Mouse (Mus musculus) G1E (cell line): Measurements from ENCODE around the gene Vipas39. TPM values are rescaled to one million over a fixed set of nuclear protein-coding genes. Genes with fewer than 3 reads are reported as not detected.
A peak's percentile ranks its signal among the peaks of the same experiment; 100 is the strongest.

Experiments used
- ATAC-seq: 2 replicates; pipeline ENCODE4 v1.8.0; 2016; ENCODE audit warnings: mild to moderate bottlenecking; ENCODE audit not compliant: insufficient number of reproducible peaks, poor library complexity, low FRiP score, severe bottlenecking; ENCODE audit errors: extremely low read depth
- DNase-seq: peaks from one replicate; pipeline ENCODE4 v3.0.0; 2012; ENCODE audit warnings: low spot score
- H3K27me3 ChIP-seq: 2 replicates; pipeline ENCODE4 v1.6.1; 2012; ENCODE audit warnings: mild to moderate bottlenecking, low read length, inconsistent platforms; ENCODE audit not compliant: insufficient read depth
- H3K36me3 ChIP-seq: replicated peaks from 2 replicates; pipeline ENCODE3; 2012; ENCODE audit warnings: mild to moderate bottlenecking, inconsistent platforms
- H3K4me1 ChIP-seq: 2 replicates; pipeline ENCODE4 v1.6.1; 2012; ENCODE audit warnings: low read depth, low read length, inconsistent platforms, mixed read lengths; ENCODE audit not compliant: insufficient read depth
- H3K4me3 ChIP-seq: 2 replicates; pipeline ENCODE4 v1.5.1; 2012; ENCODE audit warnings: low read depth, mild to moderate bottlenecking, inconsistent platforms, low read length, moderate library complexity, mixed read lengths
- H3K9me3 ChIP-seq: replicated peaks from 2 replicates; pipeline ENCODE4 v1.6.1; 2012; ENCODE audit warnings: inconsistent platforms
- CTCF ChIP-seq: IDR thresholded peaks from 2 replicates; pipeline ENCODE4 v1.5.1; 2012; ENCODE audit warnings: low read depth, low read length, inconsistent platforms, mixed read lengths
- GATA1 ChIP-seq: IDR thresholded peaks from 2 replicates; pipeline ENCODE4 v1.6.1; 2012; ENCODE audit warnings: borderline replicate concordance, low read length, inconsistent platforms, mixed read lengths
- GATA2 ChIP-seq: IDR thresholded peaks from 2 replicates; pipeline ENCODE4 v1.6.1; 2012; ENCODE audit warnings: low read depth, low read length, inconsistent platforms, borderline replicate concordance
- POLR2AphosphoS5 ChIP-seq: IDR thresholded peaks from 2 replicates; pipeline ENCODE4 v1.6.1; 2012; ENCODE audit warnings: low read depth, low read length, inconsistent platforms; ENCODE audit not compliant: insufficient replicate concordance
- TAL1 ChIP-seq: conservative IDR thresholded peaks from 2 replicates; pipeline ENCODE4 v1.6.1; 2012; ENCODE audit warnings: low read depth, low read length, inconsistent platforms, mixed read lengths
- polyA plus RNA-seq: library from polyadenylated mRNA; stranded (reverse); fragments of >175 nt; gene quantifications from 2 replicates; pipeline ENCODE4 v1.2.3, GENCODE M21; 2012
- total RNA-seq, 2 experiments: library from RNA; stranded (forward) in 1 of 2; stranded (reverse) in 1 of 2; fragments of 200-1000 nt in 1 of 2; fragments of >200 nt in 1 of 2; fragmentation: Nextera tagmentation in 1 of 2; gene quantifications; 2 replicates each; pipeline ENCODE4 v1.2.3; 2014 to 2017

Gene Vipas39
- total and polyA plus RNA-seq, 3 experiments = 1.2 to 42.4 (median 31.6) TPM

DNA sequence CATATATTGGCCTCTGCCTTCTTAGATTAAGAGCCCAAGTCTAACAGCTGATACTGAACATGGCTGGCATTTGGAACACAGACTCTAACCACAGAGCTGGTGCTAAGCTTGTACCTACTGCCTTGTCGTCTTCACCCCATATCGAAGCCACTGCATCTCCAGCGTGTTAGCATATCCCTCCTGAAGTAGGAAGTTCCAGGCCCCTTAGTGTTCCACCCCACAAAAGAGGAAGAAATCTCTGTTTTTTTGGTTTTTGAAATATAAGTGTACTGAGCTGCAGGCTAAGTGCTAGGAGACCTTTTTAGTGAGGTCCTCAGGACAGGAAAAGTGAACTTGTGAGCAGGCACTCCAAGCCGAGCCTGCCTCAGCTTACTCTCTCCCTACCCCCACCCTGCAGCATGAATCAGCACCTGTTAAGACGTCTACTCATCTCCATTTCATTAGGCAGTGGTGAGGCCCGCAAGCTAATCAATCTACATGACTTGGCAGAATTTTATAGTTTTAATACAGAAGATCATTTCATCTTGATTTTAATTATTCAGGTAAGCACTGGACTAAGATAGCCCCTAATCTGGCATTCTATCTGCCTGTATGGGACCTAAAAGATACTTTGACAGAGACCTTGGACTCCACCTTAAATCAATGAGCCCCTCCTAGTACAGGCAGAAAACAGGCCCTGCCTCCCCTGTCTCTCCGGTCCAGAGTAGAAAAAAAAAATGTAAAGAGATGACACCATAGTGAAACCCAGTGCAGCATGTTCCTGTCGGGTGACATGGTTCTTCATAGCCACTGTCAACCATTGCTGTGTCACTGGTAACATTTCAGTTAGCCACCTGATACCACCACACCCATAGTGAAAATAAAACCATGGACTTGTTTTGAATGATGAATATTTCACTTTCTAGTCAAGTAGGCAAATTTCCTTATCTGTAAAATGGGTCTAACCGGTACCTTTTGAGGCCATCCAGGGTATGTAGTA lies 9.1 kb upstream of the Vipas39 start:
- TF ChIP-seq CTCF (no peak), GATA2 (no peak), GATA1 (no peak), POLR2AphosphoS5 (no peak), TAL1 (no peak)
- peaks cover 62% of the 10 kb centered on the region for H3K4me1 ChIP-seq
- ATAC-seq = peak; percentile 77; the same call in 1 of the 2 replicates
- H3K27me3 ChIP-seq = peaks cover 10% of the 10 kb centered on the region; the same call in 1 of the 2 replicates
- no peak overlapping the region; the same call in 1 of the 2 replicates for H3K4me3 ChIP-seq
- peaks cover 84% of the 10 kb centered on the region for H3K36me3 ChIP-seq
- DNase-seq = no peak
- H3K9me3 ChIP-seq = no peaks in the 10 kb centered on the region

DNA sequence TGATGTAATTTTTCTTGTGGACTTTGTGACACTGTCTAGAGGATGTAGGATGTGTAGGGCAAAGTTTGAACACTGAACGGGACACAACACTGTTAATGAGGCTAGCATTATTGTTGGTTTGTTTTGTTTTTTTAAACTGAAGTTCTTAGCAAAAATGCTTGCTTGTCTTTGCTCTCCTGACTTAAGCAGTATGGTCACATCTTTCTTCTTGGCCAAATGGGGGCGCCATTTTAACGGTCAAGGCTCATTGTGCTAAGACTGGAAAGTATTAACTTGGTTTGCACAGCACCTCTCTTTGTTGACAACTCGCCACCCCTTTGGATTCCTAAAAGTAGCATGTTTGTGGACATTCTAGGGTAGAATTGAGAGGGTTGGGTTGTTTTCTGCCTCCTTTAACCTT lies 1.6 kb upstream of the Vipas39 start:
- Histone ChIP-seq H3K27me3 (no peaks in the 10 kb centered on the region), H3K4me3 (peak overlapping the region; percentile 75), H3K9me3 (no peaks in the 10 kb centered on the region), H3K4me1 (peaks cover 47% of the 10 kb centered on the region), H3K36me3 (peaks cover 57% of the 10 kb centered on the region)
- ATAC-seq (no peak), DNase-seq (peak; percentile 68)
- TF ChIP-seq GATA2 = no peak
- peak; percentile 40 for TF ChIP-seq CTCF

DNA sequence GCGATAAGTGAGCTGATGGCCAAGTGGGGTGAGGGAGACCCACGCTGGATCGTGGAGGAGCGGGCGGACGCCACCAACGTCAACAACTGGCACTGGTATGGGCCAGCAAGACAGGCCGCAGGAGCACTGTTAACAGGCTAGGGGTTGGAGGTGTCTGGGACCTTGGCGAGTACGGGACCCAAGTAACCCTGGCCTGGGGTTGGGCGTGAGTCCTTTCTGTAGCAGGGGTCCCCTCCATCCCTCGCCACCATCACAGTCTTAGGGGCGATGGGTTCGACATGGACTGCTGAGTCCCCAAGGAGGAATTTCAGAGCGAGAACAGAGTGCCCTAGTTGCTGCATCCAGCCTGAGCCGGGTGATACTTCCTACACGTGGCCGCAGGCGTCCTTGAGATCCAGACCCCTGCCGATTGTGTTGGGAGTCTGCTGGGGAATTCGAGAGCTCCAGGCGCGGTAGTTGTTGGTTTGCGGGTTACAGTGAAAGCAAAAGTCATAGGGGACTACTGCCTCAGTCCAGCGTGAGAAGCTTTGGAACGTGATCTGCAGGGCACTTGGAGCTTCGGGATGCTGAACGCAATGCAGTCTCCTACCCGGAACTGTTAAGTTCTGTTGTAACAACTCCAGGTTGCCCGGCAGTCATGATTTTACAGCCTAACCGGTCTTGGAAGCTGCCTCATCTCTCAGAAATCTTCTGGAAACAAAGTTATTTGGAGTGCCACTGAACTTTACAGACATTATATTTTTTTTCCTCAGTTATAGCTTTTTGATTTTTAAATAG lies 959 bp upstream of the Vipas39 start:
- peak; percentile 58 for DNase-seq
- Histone ChIP-seq H3K4me3 (peak overlapping the region; percentile 75), H3K4me1 (peaks cover 41% of the 10 kb centered on the region), H3K27me3 (no peaks in the 10 kb centered on the region), H3K9me3 (no peaks in the 10 kb centered on the region), H3K36me3 (peaks cover 54% of the 10 kb centered on the region)
- TF ChIP-seq GATA1 = no peak
- ATAC-seq = 0 out of 2 replicates have a peak, but pooled peaks have one; percentile 1

DNA sequence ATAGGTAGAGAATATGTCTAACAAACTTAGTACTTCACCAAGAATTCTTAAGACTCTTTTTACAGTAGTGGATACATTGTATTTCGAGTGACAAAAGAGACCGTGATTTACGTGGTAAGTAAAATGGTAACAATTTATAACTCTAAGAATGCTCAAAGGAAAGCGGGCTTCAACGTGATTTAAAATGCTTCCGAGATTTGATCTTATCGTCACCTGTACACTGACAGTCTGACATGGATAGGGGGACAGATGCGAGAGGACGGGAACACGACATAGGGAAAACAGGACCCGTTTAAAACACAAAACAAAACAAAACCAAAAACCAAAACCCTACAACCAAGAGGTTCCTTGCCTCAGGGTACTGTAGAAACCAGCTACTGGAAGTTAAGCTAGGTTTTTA lies 612 bp downstream of the Vipas39 start:
- H3K27me3 ChIP-seq = no peaks in the 10 kb centered on the region
- peaks cover 52% of the 10 kb centered on the region for H3K36me3 ChIP-seq
- DNase-seq (no peak), ATAC-seq (no peak)
- peak overlapping the region; percentile 75 for H3K4me3 ChIP-seq
- TF ChIP-seq CTCF (no peak), POLR2AphosphoS5 (no peak), TAL1 (no peak), GATA1 (no peak), GATA2 (no peak)
- no peaks in the 10 kb centered on the region for H3K9me3 ChIP-seq
- H3K4me1 ChIP-seq = peaks cover 36% of the 10 kb centered on the region

DNA sequence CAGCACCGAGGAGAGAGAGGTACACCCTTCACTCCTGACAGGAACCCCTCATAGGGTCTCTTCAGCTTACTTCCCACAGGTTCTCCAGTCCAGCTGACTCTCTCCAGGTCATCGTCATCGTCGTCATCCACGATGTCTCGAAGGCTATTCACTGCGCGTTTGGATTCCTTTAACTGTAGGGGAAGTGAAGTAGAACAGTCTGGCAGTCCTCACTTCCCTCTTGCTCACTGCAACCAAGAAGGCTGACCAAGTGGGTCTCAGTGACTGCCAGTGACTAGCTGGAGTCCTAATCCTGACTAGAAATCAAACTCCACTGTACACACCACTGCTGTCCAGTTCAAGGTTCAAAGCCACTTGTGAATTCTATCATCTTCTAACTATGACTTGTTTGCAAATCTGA lies 5.5 kb downstream of the Vipas39 start:
- TF ChIP-seq CTCF (no peak), GATA2 (no peak), GATA1 (no peak), POLR2AphosphoS5 (no peak), TAL1 (no peak)
- Histone ChIP-seq H3K36me3 (peaks cover 69% of the 10 kb centered on the region), H3K4me1 (peaks cover 18% of the 10 kb centered on the region)

DNA sequence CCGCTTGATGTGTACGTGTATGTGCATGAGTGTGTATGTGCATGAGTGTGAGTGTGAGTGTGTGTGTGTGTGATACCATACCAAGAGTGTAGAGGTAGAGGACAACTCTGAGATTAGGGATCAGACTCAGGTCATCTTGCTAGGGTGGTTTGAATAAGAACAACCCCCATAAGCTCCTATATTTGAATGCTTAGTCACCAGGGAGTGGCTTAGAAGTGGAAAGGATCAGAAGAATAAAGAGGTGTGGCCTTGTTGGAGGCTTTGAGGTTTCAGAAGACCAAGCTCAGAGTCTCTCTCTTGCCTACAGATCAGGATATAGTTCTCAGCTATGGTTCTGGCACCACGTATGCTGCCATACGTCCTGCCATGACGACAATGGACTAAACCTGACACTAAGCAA lies 9.4 kb downstream of the Vipas39 start:
- TF ChIP-seq CTCF (no peak), TAL1 (no peak), GATA1 (no peak), GATA2 (no peak)
- Histone ChIP-seq H3K27me3 (no peaks in the 10 kb centered on the region), H3K9me3 (no peaks in the 10 kb centered on the region), H3K4me1 (peaks cover 12% of the 10 kb centered on the region), H3K36me3 (peaks cover 86% of the 10 kb centered on the region), H3K4me3 (no peak overlapping the region)
- ATAC-seq (peak; percentile 66), DNase-seq (no peak)

More for the DNA sequence above, 5.5 kb downstream of the Vipas39 start:
- H3K27me3 ChIP-seq = no peaks in the 10 kb centered on the region
- H3K9me3 ChIP-seq = no peaks in the 10 kb centered on the region
- ATAC-seq = no peak
- H3K4me3 ChIP-seq = no peak overlapping the region
- DNase-seq = no peak
